Mouse (Mus musculus): Measurements from ENCODE around the gene Tor3a.
A peak's percentile ranks its signal among the peaks of the same experiment; 100 is the strongest.

The Tor3a gene

DNA sequence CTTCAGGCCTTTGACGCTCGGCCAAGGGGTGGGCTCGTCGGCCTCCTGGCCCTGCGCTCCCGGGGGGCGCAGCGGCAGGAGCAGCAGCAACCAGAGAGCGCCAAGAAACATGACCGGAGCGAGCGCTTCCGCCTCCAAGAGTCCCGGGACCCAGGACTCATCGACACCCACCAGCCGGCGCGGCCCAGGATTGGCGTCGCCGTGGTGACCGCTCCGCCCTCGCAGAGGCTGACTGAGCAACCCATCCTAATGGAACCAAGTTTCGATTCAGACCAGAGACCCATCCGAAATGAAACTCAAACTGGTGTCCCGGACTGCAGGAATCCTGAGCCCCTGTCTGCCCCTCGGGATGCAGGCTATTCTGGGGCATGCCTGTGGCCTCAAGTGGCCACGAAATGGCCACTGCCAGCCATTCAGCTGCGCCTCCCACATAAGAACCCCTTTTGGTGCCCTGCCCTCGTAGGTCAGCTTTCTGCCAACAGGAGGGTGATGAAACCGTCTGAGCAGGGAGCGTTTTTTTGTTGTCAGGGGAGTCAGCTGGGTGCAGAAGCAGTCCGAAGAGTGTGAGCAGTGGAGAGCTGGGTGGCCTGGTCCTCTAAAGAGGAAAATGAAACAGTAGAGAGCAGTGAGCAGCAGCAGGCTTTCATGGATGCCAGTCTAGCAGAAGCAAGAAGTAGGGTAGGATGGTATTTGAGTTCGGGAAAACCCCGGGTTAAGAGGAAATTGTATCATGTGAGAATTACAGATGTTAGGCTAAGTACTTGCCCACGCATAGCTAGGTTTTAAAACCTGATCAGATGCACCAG lies at the start of gene Tor3a:
Gene Tor3a, minus strand, starts transcription at position 162 of the 806 bp plus-strand sequence.
- DNase-seq (ENCODE audit: low spot score in 2 of 2): peak in 1 of 2 experiments; percentile 45

DNA sequence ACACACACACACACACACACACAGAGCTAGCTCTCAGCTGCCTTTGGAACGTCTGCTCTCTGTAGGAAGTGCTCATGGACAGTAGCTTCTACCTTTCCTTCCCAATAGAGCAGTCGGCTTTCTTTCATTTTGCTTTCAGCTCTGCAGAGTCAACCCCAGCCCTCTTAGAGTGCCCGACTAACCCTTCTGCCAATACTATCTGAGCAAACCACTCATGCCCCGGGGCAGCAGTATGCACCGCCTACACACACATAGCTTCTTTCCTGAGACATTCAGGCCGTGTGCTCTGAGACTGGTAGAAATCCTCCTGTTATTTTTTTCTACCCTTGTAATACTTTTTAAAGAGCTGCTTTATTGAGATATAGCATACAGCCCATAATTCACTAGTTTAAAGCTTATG lies 47.9 kb upstream of the Tor3a start:
- no peak for DNase-seq (ENCODE audit: low spot score in 2 of 2)

DNA sequence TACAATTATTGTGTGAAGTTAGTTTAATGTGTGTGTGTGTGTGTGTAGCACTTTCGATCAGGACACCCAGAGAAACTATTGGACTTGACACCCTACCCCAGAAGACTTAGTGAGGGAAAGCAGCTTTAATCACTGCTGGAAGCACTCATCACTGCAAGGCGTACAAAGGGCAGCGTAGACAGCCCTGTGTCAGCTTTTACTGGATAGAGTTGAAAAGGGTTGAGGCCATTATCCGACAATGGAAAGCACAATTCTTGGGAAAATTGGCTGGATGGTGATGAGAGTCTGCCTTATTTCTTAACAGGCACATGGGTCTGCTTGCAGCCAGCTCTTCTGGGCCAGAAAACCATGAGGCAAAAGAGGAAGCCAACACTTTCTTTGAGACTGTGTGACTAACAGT lies 45.9 kb upstream of the Tor3a start:
- no peak for DNase-seq (ENCODE audit: low spot score in 2 of 2)

DNA sequence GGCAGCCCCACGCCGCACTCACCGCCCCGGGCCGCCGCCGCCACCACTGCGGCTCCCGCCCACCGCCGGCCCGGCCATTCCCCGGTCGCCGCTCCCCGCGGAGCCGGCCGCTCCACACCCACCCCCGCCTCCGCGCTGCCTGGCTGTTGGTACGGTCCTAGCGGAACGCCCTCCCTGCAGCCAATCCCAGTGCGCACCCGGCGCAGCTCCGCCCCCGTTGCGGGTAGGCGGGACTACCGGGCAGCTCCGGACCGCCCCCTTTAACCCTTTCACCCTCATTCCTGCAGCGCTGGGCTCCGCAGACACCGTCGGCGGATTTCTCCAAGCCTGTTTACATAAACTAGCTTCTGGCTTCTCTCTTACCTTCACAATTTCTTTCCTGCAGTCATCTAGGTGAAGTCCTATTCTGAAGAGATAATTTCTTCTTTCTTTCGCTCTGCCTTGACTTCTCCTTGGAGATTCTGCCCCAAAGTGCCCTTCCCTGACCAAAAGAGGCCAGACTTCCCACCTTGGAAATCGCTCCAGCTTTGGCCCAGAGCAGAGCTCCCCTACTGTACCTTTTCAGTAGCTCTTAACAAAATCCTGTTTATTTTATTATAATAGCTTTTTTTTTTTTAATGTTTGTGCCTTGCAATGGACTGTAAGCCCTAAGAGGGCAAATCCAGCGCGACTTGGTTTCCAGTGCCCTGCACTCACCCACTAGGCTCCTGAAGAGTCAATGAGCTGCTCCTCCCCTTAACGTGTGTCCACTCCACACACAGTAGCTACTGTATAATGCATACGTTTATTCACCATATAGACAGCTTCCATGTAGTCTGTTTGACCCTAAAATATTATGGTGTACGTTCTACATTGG lies 45.0 kb upstream of the Tor3a start, which contains the start of gene Fam20b:
Gene Fam20b, minus strand, starts transcription at position 137 of the 856 bp plus-strand sequence.
- peak; percentile 92 to 95 for DNase-seq (ENCODE audit: low spot score in 2 of 2)

DNA sequence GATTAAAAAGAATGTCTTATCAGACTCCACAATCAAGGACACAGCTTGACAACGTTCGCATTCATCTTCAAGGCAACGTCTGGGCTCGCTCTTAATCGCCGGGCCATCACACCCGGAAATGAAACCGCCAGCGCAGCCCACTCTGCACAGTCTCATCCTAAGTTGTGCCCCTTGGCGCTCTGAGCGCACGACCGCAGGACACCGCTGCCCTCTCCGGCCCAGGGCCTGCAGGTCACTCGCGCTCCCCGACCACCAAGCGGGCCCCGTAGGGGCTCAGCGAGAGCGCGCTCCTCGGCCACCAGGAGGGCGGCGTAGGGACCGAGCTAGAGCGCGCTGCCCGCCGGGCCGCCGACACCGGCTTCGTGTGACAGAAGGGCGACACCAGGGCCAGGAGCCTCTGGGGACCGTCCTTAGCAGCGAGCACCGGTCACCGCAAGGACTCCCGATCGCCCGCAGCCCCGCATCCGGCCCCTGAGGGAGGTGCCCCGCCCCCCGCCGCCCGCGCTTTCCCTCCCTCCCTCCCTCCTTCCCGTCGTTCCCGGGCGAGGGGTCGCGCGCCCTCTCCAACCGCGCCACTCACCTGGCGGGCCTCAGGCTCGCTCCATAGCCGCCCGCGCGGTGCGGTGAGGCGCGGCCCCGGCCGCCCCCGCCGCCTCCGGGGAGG lies 44.3 kb upstream of the Tor3a start:
- DNase-seq (ENCODE audit: low spot score in 2 of 2): peak; percentile 25 to 34

DNA sequence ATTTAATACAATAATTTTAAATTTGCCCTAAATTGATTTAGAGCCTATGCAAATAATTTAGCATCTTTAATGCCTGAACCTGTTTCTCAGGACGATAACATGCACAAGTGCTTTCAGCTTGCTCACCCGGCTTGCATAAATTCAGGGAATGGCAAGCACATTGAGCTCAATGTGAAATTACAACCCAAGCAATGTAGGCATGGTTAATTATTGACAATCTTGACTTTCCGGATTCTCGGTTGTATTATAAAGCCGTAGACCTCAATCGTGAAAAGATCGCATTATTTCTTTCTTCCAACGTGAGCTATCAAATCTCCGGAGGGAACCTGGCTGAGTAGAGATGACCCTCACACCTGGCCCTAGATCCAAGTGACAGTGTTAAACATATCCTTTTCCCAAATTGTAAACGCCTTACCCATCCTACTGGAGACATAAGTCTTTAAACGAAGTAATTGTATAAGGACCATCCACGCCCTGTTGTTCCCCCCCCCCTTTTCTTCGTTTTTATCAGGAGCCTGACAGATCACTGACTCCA lies 43.7 kb upstream of the Tor3a start:
- no peak for DNase-seq (ENCODE audit: low spot score in 2 of 2)

DNA sequence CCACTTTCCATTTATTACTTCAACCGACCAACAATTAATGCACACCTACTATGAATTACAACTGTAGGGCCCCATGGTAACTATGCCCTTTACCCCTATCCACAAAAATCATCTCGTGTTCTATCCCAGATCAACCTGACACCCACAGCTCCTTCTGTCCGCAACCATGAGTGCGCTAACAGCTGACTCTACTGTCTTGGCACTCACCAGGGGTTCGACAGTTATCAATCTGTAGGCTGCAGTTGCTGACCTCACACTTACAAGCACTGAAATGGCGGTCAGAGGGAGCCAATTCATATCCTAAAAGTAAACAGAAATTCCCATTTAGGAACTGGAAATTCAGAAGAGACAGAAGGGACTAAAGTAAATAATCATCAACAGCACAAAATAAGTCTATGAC lies 42.5 kb upstream of the Tor3a start:
- DNase-seq (ENCODE audit: low spot score in 2 of 2): no peak

DNA sequence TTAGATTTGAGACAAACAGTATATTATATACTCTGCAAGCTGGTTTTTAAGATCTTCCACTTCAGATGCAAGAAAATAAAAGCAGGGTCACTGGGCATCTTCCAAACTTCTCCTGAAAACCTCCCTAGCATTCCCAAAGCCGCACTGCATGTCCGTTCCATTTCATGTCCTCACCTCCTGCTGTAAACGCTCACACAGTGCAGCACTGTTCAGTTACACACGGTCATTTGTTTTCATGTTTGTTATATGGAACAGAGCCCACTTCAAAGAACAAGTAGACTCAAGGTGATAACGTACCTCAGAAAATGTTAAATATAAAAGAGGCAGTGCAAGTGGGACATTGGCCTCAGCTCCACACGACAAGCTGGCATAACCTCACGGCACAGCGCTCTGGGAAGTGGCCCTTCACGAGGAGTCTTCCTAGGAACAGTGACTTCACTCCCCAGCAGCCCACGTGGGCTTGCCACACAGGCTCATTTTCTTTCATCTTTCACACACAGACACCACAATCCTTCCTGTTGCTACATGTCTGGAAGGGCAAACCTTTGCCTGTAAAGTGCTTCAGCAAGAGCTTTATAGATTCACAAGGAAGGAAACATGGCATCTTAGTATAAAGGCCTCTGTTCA lies 36.4 kb upstream of the Tor3a start:
- no peak for DNase-seq (ENCODE audit: low spot score in 2 of 2)

DNA sequence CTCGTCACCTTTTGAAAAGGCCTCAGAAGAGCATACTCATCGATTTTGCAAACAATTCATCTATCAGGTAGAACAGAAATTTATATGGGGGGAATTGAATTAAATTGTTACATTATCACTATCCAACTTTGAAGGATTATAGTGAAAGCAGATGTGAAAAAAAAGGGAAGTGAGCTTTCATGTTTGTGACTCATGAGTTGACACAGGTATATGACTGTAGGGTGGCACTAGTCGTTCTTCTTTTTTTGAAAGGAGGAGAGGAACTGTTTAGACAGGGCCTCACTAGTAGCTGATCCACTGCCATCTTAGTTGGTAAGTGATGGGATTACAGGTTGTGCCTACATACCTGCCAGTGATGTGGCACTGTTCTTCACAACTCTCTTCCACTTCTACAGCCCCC lies 34.5 kb upstream of the Tor3a start:
- DNase-seq (ENCODE audit: low spot score in 2 of 2): no peak

DNA sequence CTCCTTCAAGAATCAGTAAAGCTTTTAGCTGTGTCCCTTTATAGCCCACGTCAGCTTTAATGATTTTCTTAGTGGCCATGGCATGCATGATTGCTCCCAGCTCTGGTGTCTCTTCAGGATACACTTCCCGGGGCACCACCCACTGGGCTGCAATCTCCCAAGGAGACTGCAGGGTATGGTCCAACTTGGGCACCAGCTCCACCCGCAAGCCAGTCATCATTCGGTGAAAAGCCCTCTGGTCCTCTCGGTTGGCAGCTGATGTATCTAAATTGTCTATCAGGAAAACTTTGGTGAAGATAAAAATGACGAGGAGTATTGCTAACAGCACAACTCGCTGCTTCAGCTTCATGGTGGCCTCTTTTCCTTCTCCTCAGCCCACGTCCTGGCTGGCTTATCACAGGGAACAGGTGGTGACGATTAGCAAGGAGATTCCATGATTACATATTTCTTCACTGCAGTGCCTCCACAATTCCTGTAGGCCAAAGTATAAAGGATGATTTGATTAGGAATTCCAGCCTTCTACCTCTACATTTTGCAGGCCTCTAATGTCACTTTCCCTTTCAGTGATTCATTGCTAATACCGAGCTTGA lies 31.6 kb upstream of the Tor3a start:
- no peak for DNase-seq (ENCODE audit: low spot score in 2 of 2)

DNA sequence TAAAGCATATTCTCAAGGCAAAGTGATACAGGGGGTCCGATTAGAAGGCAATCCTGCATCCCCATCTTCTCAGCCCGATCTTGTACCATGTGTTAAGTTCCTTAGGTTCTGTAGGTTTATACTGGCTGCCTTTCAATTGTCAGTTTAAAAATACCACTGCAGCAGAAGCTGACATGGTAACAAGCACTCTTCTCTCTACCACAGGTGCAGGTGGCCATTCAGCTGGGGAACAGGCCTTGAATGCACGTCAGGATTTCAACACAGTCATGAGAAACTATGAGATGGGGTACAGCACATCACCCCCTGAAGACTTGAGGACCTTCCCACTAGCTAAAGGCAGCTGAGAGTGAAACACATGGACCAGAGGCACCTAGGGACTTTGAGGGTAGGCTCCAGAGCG lies 29.3 kb upstream of the Tor3a start:
- no peak for DNase-seq (ENCODE audit: low spot score in 2 of 2)

DNA sequence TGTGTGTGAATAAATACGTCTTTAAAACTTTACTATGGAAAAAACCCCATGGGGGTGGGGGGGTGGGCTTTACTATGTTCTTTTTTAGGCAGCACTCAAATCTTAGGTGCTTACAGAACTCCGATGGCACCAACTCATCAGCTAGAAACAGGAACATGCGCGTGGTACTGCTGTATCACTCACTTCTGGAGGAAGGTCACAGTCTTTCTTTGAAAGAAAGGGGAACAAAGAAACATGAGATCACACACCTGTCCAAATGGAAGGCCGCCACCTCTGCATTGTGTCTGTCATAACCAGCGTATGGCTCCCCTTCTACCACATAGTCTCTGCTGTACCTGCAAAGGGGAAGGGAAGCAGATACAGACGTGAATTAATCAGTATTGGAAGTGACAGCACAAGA lies 28.0 kb upstream of the Tor3a start:
- no peak for DNase-seq (ENCODE audit: low spot score in 2 of 2)

DNA sequence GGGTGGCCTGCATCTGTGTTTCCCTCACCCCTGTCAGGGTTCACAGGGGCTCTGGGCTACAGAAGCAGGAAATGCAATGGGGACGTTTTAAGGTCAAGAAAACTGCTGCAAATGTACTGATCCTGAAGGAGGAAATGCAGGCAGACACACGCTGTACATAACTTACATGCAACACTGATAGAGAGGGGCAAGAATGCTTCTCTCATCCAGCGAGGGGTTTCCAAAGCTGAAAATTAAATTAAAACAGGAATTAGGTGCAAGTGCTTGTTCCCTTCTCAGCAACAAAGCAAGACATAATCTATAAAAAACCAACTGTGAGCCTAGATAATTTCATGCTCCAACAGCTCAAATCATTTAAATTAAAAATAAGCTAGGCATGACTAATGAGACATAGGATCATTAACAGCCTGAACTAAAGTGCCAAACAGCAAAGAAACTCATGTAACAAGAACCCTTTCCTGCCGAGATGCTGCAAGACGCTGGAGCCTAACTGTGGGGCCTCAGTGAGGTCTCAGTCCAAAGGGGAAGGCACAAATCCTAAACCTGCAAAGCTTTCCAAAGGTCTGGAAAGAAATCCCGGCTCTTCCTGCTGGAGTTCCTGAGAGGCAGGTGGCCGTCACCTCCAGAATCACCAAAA lies 12.0 kb upstream of the Tor3a start:
- no peak for DNase-seq (ENCODE audit: low spot score in 2 of 2)

DNA sequence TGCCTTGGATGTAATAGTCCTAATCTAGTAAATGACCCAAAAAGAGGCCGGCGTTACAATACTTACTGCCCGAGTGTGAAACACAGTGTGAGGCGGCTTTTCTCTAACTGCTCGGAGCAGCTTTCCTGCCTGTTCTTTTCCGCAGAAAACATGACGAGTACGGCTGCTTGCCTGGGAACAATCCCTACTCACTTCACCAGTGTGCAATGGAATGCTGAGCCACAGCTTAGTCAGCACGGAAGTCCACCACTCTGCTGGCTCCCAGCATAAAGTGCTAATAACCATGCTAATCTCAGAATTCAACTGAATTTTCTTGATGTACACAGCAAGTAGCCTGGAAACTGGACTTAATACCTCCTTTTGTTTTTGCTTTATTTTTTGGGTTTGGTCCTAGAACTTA lies 5.4 kb upstream of the Tor3a start:
- DNase-seq (ENCODE audit: low spot score in 2 of 2): no peak

DNA sequence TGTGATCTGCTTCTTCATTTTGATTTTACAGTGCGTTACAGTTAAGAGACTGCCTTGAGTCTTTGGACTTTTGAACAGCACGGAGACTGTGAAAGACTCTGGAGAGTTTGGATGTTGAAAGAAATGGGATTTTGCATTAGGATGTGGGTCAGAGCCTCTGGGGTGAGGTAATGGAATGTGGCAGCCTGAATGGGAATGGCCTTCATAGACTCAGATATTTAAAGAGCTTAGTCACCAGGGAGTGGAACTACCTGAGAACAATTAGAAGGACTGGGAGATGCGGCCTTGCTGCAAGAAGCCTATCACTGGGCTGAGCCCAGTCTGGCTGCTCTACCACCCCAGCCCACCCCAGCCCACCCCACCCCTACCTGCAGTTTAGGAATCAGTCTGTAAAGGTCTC lies 3.1 kb upstream of the Tor3a start:
- no peak for DNase-seq (ENCODE audit: low spot score in 2 of 2)

DNA sequence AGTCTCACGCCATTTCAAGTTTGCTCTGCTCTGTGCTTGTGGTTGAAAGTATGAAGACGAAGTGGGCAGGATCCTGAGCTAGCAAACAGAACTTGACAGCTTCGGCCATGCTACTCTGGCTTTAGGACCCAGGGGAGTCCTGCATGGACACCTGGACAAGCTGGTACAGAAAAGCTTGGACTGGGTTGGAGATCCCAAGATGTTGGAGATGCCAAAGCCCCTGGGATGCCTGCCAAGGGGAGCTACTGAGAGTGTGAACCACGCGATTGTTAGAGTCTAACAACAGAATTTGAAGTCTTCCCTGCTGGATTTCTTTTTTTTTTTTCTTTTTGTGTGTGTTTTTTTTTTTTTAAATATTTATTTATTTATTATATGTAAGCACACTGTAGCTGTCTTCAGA lies 2.4 kb upstream of the Tor3a start:
- no peak for DNase-seq (ENCODE audit: low spot score in 2 of 2)

DNA sequence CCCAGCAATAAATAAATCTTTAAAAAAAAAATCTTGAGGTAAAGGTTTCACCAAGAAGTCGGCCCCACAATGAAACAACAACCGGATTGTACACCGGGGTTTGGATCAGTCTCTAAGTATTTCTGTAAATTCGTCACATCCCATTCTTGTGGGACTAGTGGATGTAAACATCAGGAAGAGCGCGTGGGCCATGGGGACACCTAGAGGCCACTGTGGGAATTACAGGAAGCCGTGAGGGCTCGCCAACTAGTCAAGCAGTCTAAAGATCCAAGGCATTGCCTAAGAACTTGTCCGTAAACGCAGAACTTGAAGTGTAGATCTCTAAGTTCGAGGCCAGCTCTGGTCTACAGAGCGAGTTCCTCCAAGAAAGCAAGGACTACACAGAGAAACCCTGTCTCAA lies 2.0 kb upstream of the Tor3a start:
- peak in 1 of 2 experiments; percentile 42 for DNase-seq (ENCODE audit: low spot score in 2 of 2)

DNA sequence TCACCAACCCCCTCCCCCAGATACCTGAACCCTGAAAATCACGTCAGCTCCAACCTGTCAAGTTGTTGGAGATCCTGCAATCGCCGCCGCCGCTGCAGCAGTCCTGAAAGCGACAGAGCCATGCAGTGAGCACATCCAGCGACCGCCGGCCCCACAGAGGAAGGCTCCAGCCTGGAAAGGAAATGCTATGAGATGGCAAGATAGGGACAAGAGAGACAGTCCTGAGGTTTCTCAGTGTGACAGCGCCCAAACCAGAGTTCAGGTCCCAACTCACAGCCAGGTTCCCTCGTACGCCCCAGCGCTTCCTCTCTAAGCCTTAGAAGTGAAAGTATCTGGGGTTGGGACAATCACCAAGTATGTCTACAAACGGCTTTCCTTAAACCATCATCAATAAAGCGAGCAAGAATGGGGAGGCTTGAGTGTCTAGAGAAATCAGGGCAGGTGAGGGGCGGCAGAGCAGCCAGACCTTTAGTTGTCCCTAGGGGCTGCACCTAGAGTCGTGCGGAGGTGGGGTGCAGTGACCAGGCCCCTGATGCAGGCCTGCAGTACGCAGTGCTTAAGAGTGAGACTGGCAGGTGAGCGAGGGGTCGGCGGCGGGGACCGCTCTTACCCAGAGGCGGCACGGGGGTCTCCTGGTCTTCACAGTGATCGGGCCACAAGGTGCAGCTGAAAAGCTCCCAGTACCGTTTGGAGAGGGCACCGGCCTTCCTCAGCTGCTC lies 521 bp downstream of the Tor3a start:
- DNase-seq (ENCODE audit: low spot score in 2 of 2): no peak

DNA sequence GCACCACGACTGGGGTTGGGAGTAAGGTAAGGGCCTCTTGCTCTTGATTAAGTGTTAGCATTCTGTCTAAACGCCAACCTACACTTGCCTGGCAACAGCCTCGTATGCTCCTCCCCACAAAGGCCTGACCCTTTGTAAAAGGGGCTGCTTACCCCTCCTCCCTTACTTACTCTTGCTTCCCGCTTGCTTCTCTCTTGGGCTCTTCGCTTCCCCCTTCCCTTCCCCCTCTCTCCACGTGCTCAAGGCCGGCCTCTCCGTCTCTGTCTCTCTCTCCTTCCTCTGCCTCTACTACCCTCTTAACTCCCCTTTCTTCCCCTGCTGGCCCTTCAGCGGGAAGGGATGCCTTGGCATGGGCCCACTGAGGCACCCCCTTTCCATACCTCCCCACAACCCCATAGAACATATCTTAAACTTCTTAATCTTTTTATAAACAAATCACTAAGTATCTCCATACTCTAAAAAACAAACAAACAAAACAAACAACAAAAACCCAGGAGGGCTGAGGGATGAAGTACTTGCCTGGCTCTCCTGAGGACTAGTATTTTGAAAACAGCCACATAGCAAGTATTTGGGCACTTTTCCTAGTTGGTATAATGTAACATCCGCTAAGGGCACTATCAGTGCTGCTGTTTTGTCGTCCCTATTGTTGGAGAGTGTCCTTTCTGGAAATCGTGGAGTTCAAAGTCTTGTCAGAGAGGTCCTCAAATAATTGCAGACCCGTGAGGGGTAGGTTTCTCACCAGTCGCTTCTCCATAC lies 1.3 kb downstream of the Tor3a start:
- DNase-seq (ENCODE audit: low spot score in 2 of 2): no peak
